Mouse (Mus musculus) brain, embryonic 18.5 days (tissue): ENCODE measurements around the gene Cdk5rap3.

Experiments used
- DNase-seq: peaks from one replicate; pipeline ENCODE4 v3.0.0-alpha.2; 2012; ENCODE audit warnings: low read depth, low spot score

Cdk5rap3 gene

DNA sequence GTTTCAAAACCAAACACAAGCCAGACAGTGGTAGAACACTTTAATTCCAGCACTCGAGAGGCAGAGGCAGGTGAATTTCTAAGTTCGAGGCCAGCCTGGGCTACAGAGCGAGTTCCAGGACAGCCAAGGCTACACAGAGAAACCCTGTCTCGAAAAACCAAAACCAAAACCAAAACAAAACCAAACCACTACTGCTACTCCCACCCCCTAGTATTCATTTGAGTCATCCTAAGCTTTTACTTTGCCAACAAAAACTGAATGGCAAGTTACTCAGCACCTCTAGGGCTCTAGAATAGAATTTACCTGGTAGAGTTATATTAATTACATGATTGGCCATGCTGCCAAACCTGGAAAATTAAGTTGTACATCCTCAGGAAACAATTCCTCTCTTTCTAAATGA, 56.7 kb downstream of the Cdk5rap3 start:
- DNase-seq, result no peak

DNA sequence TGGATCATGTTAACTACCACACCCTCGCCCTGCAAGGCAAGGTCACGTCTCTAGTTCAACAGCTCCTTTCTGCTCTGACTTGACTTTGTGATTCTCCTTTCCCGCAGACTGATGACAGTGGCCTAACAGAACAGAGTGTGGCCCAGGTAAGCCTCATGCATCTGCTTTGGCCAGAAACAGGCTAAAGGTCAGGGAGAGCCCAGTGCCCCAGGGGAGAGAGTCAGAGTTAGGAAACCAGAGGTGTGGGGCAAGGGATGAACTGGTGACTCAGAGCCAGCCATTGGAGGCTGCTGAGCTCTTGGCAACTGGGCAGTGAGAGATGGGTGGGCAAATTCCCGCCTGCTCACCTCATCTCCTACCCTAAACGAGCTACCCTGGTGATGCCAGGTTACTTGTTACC, 58.9 kb downstream of the Cdk5rap3 start:
- no peak for DNase-seq
